Mouse (Mus musculus): ENCODE results near the gene Rps16.

The Rps16 gene

DNA sequence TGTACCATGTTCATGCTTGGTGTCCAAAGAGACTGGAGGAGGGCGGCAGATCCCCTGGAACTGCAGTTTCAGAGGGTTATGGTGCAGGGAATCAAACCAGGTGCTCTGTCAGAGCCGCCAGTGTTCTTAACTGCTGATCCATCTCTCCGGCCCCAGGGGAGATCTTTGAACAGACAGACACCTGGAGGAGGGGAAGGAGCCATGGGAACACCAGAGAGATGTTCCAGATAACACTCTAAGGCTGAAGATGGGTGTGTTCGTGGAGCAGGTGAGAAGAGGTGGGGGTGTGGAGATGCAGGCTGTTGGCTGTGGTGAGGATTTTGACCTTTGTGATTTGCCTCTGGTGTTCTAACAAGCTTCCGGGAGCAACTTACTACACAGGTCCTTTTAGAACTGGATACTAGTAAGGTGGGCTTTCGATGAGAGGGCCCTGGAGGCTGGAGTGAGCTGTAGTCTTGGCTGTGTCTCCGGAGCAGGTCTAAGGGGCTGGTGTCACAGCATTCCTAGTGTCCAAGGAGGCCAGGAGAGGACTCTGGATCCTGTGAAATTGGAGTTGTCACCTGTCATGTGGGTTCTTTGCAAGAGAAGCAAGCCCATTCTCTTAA is 23.5 kb downstream of the Rps16 start:
- in situ Hi-C loops (cut with MboI, MseI), result no loop called here

DNA sequence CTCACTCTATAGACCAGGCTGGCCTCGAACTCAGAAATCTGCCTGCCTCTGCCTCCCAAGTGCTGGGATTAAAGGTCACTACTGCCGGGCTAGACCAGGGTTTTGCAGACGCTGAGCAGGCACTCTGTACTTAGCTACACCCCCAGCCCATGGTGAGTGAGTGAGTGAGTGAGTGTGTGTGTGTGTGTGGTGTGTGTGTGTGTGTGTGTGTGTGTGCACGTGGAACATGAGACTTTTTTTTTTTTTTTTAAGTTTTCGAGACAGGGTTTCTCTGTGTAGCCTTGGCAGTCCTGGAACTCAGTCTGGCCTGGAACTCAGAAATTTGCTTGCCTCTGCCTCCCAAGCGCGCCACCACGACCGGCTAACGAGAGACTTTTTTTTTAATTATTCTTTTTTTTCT is 24.2 kb downstream of the Rps16 start:
- in situ Hi-C loops (cut with MboI, MseI), result no loop called here

DNA sequence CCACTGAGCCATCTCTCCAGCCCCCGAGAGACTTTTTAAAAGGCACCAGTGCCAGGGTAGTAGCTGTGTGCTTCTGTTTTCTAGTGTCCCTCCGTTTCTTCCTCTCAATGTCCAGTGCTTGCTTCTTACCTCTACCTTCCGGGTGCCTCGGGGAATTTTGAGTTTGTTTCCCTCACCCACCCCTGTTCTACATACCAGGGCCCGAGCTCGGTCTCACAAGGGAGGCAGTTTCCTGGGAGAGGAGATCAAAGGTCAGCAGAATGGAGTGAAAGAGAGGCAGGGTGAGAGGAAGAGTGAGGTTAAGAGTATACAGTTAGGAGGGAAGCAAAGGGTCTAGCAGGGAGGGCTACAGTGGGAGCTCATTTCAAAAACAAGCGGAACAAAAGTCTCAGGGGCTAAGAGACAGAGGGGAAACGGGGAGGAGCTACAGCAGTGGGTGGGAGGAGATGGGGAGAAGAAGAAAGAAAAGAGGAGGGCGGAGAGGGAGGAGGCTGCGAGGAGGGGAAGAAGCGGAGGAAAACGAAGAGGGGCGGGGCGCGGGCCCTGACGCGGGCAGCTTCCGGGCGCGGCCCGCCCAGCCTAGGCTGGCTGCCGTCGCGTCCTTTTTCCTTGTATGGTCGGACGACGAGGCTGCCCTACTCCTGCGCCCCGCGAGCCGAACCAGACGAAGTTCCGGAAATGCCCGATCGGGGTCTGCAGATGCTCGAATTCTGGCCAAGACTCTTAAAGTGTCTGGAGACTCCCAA is 24.9 kb downstream of the Rps16 start:
- in situ Hi-C loops (cut with MboI, MseI), result no loop called here

DNA sequence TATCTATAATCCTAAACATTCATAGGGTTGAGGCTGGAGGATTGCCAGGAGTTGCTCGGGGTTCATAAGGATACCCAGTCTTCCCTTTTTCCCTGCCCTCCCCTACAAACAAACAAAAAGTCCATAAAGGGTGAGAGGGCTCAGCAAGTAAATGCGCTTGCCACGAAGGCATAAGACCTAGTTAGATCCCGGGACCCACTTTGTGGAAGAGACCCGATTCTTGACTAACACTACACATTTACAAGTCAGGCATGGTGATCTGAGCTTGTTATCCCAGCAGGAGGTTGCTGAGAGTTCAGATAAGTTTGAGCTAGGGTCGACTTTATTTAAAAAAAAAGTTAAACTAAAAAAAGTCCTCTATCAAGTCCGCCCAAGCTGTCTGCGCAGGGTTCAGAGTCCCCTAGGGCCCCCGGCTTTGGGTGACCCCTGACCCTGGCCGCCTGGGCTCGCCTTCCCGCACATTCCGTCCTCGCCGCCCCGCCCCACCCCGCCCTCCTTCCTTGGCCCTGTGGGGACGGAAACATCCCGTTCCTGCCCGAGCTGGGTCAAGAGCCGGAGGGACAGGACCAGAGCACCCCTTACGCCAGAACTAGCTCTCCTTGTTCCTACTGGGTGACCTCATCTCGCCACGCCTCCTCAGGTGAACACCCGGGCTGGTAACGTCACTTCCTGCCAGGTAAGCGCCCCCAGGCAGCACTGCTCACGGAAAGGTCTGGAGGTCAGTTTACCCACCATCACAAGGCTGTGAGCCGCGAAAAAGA is 25.7 kb downstream of the Rps16 start:
- in situ Hi-C loops (cut with MboI, MseI), result no loop called here

DNA sequence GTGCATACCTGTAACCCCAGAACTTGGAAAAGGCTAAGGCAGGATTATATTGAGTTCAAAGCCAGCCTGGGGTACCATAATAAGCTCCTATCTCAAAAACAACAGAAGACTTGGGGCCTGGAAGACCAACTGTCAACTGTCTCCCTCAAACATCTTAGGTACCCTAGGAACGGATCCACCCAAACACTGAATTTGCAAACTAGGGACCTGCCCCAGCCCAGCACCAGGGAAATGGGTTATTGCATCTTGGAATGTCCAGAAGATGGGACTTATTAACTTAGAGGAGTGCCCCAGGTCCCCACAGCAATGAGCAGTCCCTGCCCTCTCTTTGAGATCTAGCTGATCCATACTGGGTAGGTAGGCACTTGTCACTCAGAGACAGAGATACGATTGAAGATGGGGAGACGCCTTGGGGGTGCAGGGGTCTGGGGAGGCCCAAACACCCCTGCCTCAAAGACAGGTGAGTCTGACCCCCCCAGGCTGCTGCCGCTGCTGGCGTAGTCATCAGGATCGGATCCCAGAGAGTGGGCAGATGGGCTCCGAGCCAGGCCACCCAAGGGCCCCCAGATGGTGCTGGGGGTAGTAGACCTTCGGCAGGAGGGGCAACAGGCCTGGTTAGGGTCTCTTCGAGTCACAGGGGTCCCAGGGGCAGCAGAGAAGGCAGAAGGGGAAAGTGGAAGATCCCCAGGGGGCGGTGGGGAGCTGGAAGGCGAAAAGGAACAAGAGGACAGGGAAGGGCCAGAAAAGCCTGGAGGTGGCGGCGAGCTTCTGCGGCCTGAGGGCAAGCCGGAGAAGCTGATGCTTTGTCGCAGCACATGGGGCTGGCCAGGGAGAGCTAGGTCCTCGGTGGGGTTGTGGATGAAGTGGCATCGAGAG is 27.0 kb downstream of the Rps16 start:
- in situ Hi-C loops (cut with MboI, MseI), result no loop called here

DNA sequence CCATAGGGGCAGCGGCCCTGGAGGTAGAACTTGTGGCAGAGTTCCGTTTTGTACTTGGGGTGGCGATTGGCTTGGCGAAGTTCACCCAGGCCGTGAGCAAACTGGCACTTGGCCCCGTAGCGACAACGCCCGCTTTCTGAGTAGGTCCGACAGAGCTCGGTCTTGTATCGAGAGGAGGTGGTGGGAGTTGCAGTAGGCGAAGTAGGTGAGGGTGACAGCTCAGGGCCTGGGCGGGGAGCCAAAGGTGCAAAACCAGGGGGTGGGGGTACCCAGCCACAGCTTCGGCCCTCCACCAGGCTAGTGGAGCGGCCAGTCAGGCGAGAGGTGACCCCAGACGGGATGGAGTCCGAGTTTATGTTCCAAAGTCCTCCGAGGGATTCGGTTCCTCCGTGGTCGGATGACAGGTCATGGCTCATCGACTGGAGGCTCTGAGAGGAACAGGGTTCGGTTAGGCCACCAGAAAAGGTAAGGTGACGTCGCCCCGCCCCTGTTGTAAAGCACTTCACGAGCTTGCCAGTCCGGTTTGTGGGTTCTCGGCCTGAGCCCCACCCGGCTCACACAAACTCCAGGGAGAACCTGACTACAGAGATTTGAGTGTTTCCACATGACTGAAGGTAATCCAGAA is 27.7 kb downstream of the Rps16 start:
- in situ Hi-C loops (cut with MboI, MseI), result no loop called here

DNA sequence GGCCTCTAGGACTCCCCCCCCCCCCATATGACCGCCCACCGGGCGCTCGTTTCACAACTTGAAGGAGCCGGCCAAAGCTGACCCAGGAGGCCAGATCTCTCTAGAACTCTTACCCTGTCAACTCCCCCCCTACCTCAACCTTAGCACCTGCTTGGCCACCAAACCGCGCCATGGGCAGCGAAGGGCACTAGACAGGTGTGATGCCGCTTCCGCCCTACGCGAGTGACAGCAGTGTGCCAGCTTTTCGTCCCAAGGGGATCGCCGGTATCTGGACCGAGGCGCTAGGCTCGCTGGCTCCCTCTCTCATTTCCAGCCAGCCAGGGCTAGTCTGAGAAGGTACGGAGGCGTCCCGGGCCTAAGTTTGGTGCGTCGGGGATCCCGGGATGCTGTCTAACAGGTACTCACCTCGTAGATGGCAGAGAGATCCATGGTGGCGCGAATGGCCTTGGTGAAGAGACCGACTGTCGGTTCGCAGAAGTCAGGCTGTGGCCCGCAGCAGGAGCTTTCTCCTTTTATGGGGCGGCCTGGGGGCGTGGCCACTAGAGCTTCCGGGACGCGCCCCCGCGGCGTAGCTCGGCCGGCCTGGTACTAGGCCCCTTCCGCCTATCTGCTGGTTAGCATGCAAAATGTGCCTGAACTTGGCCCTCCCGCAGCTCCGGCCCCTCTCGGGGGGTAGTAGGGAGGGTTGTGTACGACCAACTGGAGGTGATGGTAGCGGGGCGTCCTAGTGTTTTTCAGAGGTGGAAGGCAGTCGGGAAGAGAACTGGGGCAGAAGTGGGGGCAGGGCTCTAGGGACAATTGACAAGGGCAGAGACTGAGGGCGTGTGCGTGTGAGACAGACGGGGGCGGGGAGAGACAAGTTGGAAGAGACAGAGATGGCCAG is 28.6 kb downstream of the Rps16 start:
- in situ Hi-C loops (cut with MboI, MseI), result no loop called here

DNA sequence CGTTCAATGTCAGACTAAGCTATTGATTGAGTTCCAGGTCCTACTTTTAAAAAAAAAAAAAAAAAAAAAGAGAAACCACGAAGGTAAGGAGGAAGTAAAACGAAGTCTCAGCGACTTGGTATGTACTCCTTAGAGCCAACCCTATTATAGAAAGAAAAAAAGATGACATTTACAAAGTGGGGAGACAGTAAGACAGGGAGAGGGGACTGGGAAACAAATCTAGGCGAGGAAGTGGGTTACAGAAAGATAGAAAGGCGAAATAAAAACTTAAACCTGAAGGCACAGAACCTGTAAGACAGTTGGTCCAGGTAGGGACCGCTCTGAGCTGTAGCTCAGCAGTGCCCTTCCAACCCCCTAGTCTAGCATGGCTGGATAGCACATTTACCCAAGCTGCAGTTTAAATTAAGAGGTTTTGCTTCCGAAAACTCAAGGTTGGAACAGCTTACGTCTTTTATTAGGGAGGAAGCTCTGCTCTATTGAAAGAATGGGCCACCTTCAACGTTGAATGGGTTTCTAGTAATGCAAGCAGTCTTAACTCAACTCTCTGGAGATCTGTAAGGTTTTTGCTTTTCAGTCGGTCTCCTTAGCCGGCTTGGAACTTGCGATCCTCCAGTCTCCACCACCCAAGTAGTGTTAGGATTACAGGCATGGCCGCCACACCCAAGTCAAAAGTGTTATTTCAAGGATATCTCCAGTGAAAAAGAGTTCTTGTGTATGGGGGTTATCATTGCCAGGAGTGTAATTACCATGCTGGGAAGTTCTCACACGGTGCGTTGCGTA is 30.0 kb downstream of the Rps16 start, which contains the start of gene Zfp36:
Gene Zfp36, minus strand, starts transcription at position 17 of the 780 bp plus-strand sequence.
- in situ Hi-C loops (cut with MboI, MseI), result loop anchor here (10.0 kb wide), 2 partner anchors 206 to 896 kb away; partner anchors contain the start of genes Dyrk1b and Sertad1

DNA sequence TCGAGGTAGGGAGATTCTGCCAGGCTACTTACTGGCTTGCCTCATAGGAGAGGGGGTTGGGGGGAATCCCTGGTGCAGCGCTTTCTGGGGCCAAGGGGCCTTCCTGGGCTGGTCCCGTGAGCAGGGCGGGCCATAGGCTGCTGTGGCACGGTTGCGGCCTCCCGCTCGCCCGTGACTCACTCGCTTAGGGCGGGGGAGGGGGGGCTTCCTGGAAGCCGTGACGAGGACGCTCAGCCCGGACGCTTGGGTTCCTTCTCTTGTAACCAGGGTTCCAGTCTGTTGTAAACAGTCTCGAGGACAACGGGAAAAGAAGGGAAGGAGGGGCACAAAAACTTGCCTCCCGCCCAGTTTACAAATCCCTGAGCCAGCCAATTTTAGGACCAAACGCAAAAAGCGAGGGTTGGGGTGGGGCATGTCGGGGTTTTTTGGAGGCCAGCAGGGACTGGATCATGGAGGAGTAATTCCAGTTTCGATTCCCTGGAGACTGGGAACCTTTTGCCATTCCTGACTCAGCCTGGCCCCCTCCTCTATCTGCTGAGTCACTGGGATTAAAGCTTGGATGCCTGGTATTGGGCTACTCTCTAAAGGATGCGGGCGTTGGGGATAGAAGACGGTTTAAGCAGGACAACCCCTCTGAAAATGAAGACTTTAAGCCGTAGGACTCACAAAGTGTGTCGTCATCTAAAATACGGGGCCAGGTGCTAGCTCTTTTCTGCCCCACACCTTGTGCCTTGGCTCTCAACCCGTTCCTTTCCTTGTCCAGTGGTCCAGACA is 30.8 kb downstream of the Rps16 start:
- in situ Hi-C loops (cut with MboI, MseI), result loop anchor here (10.0 kb wide), 2 partner anchors 206 to 896 kb away; partner anchors contain the start of genes Dyrk1b and Sertad1

DNA sequence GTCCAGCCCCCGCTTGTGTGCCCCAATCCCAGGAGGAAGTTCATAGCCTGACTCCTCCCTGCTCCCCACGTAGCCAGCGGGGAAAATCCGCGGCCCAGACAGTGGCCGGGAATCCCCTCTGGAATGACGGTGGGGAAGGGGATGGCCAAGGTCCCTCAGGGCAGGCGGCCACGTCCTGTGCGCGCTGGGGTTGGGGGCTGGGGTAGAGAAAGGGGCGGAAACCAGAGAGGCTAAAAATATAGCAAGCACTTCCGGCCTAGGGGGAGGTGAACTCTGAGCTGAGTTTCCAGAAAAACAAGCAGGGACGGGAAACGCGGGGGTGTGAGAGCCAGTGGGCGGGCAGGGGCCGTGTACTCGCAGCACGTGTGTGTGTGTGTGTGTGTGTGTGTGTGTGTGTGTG is 31.5 kb downstream of the Rps16 start:
- in situ Hi-C loops (cut with MboI, MseI), result loop anchor here (10.0 kb wide), 2 partner anchors 207 to 897 kb away; partner anchors contain the start of genes Dyrk1b and Sertad1

DNA sequence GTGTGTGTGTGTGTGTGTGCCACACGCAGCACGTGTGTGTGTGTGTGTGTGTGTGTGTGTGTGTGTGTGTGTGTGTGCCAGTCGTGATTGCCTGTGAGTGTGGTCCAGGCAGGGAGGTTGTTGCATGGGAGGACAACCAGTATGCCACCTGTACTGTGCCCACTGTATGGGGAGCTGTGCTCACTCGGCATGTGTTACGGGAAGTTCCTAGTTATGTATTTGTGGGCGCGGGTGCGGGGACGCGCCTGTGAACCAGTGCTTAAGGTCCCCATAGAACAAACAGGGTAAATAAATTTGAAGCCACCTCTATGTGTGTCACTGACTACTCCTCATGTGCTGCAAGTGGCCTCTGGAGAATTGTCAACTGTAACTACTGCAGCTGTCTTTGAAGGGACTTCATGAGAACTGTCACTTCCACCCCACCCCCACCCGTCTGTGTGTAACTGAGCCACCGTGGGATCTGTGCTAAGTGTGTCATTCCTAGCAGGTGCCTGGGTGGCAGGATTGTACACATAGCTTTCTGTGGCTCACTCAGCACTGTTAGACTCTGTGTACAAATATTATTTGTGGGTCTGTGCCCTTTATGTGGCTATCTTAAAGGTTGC is 32.0 kb downstream of the Rps16 start:
- in situ Hi-C loops (cut with MboI, MseI), result loop anchor here (10.0 kb wide), 2 partner anchors 208 to 898 kb away; partner anchors contain the start of genes Dyrk1b and Sertad1

DNA sequence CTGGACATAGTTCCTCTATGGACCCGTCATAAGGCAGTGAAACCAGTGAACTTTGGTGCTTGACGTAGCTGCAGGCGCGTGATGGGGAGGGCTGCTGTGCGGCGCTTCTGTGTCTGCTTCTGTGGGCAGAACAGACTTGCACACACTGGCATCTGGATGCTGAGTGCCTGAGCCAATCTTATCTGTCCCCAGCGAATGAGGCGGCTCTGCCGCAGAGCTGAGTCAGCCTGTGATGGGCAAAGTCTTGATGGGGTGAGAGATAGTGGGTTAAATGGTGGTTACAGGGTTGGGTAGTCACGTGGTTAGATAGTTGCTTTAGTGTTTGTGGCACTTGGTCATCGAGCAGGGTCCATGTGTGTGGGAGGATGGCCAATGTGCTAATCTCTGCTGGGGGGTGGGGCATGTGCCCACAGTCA is 32.5 kb downstream of the Rps16 start:
- in situ Hi-C loops (cut with MboI, MseI), result loop anchor here (10.0 kb wide), 2 partner anchors 208 to 898 kb away; partner anchors contain the start of genes Dyrk1b and Sertad1

DNA sequence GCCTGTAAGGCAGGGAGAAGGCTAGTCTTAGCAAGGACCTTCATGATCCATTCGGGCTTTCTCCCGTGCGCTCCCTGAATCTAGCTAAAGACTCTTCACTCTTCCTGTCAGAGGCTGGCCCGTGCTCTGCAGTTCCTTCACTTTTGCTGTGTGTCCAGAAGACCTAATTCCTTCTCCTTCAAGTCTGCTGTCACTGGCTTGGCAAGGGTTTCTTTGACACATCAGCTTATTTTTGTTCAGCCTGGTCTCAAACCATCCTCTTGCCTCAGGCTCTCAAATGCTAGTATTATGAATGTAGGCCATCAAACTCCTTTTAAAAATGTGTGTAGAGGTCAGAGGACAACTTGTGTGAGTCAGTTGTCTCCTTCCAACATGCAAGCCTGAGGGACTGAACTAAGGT is 33.2 kb downstream of the Rps16 start:
- in situ Hi-C loops (cut with MboI, MseI), result loop anchor here (10.0 kb wide), 2 partner anchors 209 to 899 kb away; partner anchors contain the start of genes Dyrk1b and Sertad1

DNA sequence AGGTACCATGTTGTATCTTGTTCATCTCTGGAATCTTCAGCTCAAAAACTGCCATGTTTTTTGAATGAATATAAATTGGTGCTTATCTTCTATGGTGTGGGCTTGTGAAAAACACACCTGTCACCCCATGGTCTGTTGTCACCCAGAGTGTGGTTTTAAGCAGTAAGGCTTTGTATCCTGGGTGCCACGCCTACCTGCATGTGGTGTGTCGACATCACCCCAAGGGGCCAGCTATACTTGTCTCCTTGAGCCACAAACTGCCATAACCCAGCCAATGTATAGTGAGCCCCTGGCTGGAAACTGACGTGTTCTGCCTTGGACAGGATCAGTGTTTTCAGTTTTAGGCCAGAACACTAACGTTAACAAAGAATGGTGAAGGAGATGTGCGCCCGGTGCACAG is 33.7 kb downstream of the Rps16 start:
- in situ Hi-C loops (cut with MboI, MseI), result loop anchor here (10.0 kb wide), 2 partner anchors 209 to 899 kb away; partner anchors contain the start of genes Dyrk1b and Sertad1

DNA sequence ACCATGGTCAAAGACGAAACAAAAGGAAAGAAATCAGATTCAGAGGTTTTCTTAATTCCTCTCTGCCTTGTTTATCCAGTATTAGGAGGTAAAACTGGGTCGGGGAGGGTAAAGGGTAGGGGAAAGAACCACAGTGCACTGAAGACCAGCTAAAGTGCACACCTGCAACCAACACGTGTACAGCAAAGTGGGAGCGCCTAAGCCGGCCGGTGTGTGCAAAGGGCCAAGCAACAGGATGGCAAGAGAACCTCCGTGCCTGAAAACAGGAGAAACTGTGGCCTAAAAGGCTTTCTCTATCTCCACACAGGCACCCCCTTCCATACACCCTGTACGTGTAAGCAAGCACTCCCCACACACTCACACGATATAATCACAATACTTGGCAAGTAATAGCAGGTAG is 34.7 kb downstream of the Rps16 start:
- in situ Hi-C loops (cut with MboI, MseI), result loop anchor here (10.0 kb wide), 2 partner anchors 210 to 900 kb away; partner anchors contain the start of genes Dyrk1b and Sertad1

DNA sequence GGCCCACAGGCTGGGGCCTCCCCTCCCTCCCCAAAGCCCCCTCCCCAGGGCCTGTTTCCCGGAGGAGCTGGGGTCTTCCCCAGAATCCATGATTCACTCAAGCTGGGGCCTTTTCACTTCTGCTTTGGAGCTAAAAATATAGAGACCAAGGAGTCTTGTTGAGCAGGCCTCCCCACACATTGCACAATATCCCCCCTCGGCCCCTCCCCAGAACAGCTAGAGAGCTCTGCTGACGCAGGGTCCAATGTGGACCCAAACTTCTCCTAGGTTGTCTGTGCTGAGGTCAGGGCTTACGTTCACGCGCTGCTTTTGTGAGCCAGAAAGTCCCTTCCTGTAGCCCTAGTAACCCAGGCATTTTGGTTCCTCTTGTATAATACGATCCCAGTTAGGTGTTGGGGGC is 35.6 kb downstream of the Rps16 start:
- in situ Hi-C loops (cut with MboI, MseI), result loop anchor here (10.0 kb wide), 2 partner anchors 211 to 901 kb away; partner anchors contain the start of genes Dyrk1b and Sertad1

DNA sequence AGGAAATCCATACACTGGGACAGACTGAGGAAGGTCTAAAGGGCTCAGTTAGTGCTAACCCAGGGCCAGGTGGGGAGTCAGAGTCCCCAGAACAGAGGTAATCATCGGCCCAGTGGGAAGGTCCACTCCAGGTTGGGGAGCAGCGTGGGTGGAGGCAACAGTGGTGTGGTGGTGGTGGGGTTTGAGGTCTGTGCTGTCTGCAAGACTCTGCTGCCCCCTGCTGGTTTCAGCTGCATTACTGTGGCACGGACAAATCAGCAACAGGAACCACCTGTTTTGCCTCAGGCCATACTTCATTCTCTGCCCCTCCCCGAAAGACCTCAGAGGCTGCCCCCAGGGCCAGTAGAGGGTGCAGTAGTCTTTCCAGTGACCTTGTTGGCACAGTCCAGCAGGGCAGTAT is 36.0 kb downstream of the Rps16 start:
- in situ Hi-C loops (cut with MboI, MseI), result loop anchor here (10.0 kb wide), 2 partner anchors 212 to 902 kb away; partner anchors contain the start of genes Dyrk1b and Sertad1
